Mouse (Mus musculus) monocyte, adult 59 days (primary cell): ENCODE data around the gene Chac1. TPM values are rescaled to one million over a fixed set of nuclear protein-coding genes. Genes with fewer than 3 reads are reported as not detected.

ENCODE experiments used
- total RNA-seq, 2 experiments: library from RNA; stranded (reverse); gene quantifications; one replicate each; pipeline ENCODE4 v1.2.4; 2023

Chac1 gene
- not detected for total RNA-seq

DNA sequence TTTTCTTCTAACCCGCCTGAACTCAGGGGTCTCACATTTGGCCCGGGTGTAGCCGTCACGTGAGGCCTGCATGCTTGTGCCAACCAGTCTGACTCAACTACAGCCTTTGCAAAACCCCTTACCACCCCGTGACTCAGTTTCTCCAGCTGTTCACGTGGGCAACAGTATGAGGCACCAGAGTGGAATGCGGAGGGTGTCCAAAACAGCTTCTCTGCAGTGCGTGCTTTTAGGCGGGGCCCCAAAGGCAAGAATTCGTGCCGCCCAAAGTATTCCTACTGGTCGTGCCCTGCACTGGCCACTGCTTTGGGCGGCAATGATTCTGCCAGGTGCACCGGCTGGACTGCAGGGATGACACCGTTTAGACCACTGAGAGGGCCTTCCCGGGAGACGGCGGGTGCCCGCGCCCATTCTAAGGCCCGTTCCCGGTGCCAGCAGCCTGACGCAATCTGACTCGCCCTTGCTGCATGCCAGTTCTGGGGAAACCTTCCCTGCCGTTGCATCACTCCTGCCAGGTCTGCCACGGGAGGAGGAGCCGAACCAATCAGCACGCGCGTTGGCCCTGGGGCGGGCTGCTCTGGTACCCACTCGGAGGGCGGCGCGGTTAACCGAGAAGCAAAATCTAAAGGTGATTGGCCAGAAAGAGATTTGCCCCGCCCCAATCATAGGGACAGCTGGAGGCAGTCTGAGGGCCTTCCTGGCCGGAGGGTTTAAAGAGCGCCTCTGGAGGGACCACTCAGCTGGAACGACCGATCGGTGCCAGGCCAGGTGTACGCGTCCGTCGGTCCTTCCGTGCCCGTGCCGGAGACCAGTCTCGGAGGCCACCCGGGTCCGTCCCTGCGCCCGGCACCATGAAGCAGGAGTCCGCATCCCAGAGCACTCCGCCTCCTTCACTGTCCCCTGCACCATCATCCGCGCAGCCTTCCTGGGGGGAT is at the start of gene Chac1:
Chac1 (plus strand) TSS at position 675 of the 932 bp plus-strand sequence.

DNA sequence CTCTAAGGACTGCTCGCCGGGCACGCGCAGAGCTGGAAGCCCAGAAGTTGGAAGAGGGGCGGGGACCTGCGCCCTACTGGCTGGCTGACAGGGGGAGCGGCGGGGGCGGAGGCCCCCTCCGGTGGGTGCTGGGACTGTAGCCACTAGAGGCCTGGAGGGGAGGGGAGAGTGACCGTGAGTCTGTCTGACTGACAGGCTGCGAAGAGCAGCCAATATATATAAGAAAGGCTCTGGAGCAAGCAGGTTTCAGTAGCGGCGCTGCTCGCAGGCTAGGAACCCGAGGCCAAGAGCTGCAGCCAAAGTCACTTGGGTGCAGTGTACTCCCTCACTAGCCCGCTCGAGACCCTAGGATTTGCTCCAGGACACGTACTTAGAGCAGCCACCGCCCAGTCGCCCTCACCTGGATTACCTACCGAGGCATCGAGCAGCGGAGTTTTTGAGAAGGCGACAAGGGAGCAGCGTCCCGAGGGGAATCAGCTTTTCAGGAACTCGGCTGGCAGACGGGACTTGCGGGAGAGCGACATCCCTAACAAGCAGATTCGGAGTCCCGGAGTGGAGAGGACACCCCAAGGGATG is 25.4 kb upstream of the Chac1 start, which contains the start of gene Dll4:
Dll4 (plus strand) TSS at position 217 of the 576 bp plus-strand sequence.

Other genes with a start within 250 kb of the Chac1 start
- under 1 TPM in 1 of 2 experiments, not detected in 1; 0.18 TPM for gene Rad51, start 238.4 kb upstream of the Chac1 start, total RNA-seq
- 10 to 100 TPM; 15.4 to 16.4 TPM for gene Rmdn3, start 194.2 kb upstream of the Chac1 start, total RNA-seq
- not detected for gene Gchfr, start 183.5 kb upstream of the Chac1 start, total RNA-seq
- gene Gm14137, start 176.7 kb upstream of the Chac1 start, total RNA-seq: not detected
- gene Zfyve19, start 142.6 kb upstream of the Chac1 start, total RNA-seq: 10 to 100 TPM; 23.0 to 24.6 TPM
- gene Dnajc17, start 142.4 kb upstream of the Chac1 start, total RNA-seq: 10 to 100 TPM; 14.9 to 21.4 TPM
- not detected for gene Ppp1r14d, start 121.3 kb upstream of the Chac1 start, total RNA-seq
- gene Spint1, start 113.9 kb upstream of the Chac1 start, total RNA-seq: 1 to 10 TPM; 2.8 to 3.5 TPM
- 1 to 10 TPM; 1.2 to 1.3 TPM for gene Rhov, start 80.0 kb upstream of the Chac1 start, total RNA-seq
- gene Vps18, start 62.5 kb upstream of the Chac1 start, total RNA-seq: 10 to 100 TPM; 50.9 to 55.5 TPM
- under 1 TPM in 1 of 2 experiments, not detected in 1; 0.27 TPM for gene Dll4, start 25.4 kb upstream of the Chac1 start, total RNA-seq
- 10 to 100 TPM; 38.1 to 39.4 TPM for gene Ino80, start 126.5 kb downstream of the Chac1 start, total RNA-seq
- under 1 TPM; 0.60 to 0.70 TPM for gene Exd1, start 196.4 kb downstream of the Chac1 start, total RNA-seq
- gene Chp1, start 196.5 kb downstream of the Chac1 start, total RNA-seq: 100 to 1,000 TPM; 129 to 143 TPM